Mouse (Mus musculus) heart, adult 11 months (tissue): ENCODE data around the gene Herc6.

ENCODE experiments used
- DNase-seq: peaks from one replicate; pipeline ENCODE4 v3.0.0; 2022

Gene Herc6

DNA sequence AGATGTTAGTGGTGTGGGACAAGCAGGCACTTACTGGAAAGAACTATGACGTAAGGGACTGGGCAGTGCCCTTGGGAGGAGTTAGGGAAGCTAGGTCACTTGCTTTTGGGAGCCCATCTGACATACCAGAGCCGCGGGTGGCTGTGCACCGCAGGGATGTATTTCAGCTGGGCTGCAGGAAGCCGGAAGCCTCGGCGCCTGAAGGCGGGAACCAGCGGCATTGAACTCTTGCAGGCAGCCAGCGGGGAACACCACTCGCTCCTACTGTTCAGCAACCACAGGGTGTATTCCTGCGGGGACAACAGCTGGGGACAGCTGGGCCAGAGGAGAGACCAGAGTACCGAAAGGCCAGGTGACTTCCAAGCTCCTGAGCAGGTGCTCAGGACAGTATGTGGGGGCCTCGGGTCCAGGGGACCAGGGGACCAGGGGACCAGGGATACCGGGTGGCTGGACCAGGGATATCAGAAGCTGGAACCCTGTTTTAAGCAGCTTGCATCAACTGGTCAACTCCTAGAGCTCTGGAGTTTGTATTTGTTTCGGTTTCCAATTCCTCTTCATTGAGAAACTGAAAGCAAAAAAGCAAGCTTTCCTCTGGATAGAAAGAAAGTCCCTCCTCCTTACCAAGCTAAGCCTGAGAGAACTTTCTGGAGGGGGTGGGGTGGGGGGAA, at the start of gene Herc6:
TSS of gene Herc6 (plus strand) at position 120 of the 668 bp plus-strand sequence.
- DNase-seq, result peak; percentile 99

GRCm38 (mm10) chr6:57531011-57531410, 49.8 kb upstream of the Herc6 start:
- DNase-seq, result no peak

DNA sequence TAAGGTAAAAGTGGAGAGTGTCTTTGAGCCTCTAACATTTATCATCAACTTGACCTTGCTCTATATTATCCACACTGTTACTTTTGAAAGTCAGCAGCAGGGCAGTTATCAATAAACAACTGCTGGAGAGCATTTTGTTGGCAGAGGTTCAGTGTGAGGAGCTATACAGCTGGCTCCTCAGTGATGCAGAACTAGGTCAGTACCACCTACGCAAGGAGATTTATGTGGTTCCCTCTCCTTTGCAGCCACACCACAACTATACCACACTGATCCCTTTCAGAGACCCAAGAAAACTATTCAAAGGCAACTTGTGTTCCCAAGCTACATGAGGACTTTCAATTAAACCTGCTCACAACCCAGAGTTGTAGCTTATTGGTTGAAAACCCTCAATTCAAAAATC, 49.4 kb upstream of the Herc6 start:
- DNase-seq, result peak; percentile 80

DNA sequence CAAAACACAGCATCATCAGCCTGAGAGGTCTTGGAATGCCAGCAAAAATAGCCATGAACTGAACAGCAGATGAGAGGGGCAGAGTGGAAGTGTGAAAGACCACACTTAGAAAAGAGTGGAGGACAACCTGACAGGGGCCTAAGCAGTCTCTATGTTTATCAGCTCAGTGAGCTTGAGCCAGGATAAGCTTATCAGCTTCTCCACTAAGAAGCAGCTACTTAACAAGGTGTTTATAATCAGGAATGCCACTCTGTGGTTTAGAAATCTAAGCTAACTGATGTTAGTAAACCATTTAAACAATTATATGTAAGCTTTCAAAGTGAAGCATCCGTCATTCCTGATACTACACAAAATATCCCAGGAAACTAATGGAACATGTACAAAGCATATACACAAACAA, 48.8 kb upstream of the Herc6 start:
- DNase-seq, result peak; percentile 35

- DNase-seq, result no peak
Measured at GRCm38 (mm10) chr6:57533410-57533809, 47.4 kb upstream of the Herc6 start.

DNA sequence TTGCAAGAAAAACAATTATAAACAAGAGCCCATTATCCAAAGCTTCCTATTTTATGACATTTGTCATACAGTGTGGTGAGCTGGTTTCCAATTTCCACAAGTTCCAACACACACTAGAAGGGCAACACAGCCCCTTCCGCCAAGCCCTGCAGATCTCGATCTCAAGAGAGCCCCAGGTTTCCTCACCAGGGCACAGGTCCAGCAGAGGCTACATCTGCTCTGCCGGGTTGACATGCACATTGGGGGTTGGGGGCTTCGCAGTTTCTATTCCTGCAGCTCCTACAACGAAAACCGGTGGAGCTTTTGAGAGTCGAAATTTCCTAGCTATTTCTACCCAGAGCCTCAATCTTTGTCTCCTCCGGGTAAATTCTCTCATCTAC, 46.6 kb upstream of the Herc6 start:
- DNase-seq, result peak; percentile 95

GRCm38 (mm10) chr6:57534611-57535286, 46.1 kb upstream of the Herc6 start:
- peak; percentile 94 for DNase-seq

GRCm38 (mm10) chr6:57535386-57535936, 45.3 kb upstream of the Herc6 start, which contains the start of gene Ppm1k:
Ppm1k (minus strand) TSS chr6:57535468.
- peak; percentile 100 for DNase-seq

GRCm38 (mm10) chr6:57535971-57536669, 44.7 kb upstream of the Herc6 start:
- DNase-seq, result no peak

DNA sequence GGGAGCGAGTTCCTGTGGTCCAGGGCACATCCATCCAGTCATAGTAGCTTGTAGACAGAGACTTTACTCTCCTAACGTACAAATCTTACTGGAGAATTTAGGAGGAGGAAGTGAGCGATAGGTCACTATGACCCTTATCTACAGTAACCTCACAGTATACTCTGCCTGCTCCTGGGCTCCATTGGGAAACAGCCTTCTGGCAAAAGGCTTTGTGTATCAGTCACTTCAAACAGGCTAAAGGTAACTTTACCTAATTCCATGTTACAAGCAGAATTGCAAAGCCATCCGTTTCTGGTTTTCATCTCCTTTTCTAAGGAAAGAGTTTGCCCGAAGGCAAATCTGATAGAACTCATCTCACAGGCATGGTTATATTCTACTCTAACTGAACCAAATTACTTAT, 42.9 kb upstream of the Herc6 start:
- DNase-seq, result no peak

DNA sequence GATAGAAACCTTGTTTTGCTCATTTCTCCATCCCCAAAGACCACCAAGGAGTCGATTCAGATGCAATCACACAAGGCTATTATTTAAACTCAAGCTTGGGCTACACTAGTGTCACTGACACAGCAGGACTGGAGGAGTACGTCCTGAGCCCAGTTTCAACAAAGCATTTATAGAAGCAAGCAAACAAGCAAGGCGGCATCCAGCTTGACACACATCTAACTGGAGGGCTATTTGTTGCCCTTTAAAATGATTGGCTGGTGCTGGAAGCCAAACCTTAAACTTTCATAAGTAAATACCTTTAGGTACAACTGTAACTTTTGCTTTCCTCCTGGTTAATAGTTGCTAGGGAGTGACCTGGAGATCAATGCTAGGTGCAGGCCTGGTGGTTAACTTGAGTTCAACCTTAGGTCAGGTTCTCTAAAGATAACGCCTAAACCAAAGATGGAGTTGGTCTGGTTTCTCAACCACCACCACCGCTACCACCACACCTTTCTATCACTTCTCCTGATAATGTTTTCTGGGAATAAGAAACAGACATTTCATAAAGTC, 39.8 kb upstream of the Herc6 start:
- DNase-seq, result no peak

GRCm38 (mm10) chr6:57541737-57542335, 39.0 kb upstream of the Herc6 start:
- no peak for DNase-seq

- peak; percentile 98 for DNase-seq
Measured at GRCm38 (mm10) chr6:57543591-57543990, 37.2 kb upstream of the Herc6 start.

DNA sequence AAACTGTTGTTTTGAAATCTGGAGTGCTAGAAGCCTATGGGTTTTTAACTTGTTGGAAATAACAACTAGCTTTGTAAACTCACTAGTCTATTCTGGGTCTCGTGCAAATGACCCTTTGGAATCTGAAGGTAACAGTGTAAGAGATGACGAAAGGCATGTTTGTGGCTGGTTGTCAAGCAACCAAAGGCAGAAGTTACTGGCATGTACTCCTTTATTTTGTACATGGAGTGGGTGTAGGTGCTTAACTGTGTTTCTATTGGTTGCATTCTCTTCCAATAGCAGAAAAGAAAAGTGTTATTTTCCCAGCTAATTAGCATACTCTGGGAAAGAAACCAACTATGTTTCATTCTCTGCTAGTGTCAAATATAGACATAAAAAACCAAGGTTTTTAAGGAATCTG, 35.9 kb upstream of the Herc6 start:
- peak; percentile 96 for DNase-seq

- DNase-seq, result no peak
Measured at GRCm38 (mm10) chr6:57551211-57551796, 29.5 kb upstream of the Herc6 start.

DNA sequence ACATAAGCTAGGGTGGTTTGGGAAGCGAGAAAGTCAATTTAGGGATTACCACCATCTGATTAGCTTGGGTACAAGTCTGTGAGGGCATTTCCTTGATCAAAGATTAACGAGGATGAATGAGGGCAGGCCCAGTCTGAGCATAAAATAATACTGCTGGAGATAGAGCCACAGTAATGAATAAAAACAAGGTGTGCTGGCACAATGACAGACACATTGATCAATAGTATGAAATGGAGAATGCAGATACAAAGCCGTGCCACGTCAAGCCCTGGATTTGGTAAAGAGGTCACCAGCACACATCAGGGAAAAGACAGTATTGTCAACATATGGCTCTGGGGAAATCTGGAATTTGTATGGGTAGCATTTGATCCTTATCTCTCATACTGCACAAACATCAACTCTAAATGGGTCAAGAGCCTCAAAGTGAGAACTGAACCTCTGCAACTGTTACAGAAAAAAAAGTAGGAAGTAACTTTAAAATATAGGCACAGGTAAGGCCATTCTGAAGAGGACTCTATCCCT, 22.9 kb upstream of the Herc6 start:
- no peak for DNase-seq

DNA sequence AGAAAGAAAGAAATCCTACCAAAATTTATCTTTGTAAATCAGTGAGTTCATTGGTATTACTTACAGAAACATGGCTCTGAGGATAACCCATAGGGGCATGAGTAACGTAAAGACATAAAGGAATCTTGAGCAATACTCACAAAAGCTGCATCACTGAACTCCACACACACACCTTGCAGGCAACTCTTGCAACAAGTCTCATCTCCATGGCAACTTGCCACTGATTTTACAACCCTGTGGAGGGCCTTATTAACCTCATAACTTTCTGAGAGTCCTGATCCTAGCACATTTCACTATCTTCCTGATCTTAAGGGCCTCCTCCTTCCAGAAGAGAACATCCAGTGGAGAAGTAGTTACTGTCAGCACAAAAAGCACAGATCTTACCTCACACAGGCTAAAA, 17.3 kb upstream of the Herc6 start:
- no peak for DNase-seq

DNA sequence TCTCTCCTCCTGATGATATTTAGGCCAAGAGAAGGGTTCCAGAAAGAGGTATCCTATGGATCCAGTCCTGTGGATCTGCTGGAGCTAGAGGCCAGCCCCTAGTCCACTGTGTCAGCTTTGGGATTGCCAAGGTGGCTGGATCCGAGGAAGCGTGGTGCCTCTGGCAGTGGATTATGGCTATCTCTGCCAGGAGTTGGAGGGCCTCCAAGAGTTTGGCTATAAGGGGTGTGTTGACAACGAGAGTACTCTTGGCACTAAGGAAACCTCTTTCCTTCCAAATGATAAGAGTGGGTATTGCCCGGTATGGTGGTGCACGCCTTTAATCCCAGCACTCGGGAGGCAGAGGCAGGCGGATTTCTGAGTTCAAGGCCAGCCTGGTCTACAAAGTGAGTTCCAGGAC, 15.3 kb upstream of the Herc6 start:
- peak; percentile 91 for DNase-seq

DNA sequence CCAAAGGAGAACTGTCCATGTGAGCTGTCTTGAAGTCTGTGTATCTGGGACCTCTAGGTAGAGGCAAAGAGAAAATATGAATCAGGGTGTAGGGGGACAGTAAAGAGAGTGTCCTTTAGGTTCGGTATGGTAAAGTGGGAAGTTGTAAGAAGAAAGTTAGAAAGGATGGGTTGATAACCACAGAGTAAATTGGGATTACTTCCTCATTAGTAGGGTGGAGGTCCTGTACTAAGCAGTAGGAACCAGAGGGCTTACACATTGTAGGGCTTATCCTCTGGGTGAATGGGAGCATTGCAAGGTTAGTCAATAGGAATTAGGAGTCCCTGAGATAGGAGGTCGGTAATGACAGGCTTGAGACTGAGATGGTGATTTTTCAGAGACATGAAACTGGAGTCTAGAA, 13.2 kb upstream of the Herc6 start:
- DNase-seq, result no peak

DNA sequence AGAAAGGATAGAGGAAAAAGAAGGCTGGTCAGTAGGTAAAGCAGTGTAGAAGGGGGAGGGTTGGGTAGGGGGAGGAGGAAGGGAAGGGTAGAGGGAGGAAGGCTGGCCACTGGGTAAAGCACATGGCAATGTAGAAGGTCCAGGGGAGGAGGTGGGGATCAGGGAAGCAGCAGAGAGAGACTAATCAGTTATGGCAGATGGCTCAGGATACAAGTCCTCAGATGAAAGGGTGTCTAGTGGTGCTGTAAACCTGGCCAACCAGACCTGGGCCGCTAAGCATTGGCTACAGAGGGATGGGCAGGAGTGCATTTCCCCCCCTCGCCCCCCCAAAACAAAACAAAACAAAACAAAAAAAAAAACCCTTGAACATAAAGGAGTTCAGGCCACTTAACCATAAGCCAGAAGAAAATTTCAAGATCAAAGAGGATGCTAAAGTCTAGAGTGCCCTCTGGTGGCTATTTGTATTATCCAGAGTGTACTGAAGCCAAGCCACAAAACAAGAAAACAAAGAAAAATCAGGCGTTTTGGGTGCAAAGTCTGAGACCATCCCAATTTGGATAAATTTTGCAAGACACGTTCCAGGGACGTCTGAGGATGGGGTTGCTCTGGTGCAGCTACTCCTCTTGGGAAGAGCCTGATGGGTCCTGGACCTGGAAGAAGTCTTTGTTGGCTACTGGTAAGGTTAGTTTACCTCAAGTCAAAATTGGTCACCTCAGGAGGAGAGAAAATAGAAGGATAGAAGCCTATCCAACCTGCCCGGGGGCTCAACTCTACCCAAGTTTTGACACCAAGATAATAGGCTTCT, 10.4 kb upstream of the Herc6 start:
- DNase-seq, result no peak

DNA sequence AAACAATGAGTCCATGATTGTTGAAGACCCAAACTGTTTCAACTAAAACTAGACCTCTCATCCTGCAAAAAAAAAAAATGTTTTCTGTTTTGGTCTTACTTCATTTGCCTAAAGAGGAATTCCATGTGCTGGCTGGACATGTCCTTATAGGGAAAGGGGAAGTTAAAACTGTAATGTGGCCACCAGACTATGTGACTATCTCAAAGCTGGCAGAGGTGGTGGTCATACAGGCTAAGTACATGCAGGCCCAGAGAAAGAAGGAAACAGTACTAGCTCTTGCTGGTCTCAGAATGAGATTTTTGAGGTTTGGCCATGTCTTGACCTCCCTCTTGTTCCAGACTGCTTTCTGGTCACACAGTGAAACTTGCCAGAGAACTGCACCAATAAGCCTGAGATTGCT, 9.2 kb upstream of the Herc6 start:
- no peak for DNase-seq

DNA sequence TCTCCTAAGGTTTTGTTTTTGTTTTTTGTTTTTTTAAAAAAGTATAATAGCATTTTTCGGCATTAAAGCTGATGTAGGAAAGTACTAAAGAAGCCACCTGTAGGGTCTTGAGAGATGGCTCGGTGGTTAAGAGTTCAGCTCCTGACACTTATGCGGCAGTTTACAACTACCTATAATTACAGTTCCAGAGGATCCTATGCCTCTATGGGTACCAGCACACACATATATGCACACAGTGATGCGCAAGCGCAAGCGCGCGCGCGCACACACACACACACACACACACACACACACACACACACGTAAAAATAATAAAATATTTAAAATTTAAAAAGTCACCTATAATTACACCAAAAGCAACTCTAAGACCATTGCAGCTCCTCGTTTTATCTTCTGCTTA, 795 bp downstream of the Herc6 start:
- DNase-seq, result no peak
